Mouse (Mus musculus) midbrain, embryonic 13.5 days (tissue): ENCODE data around the gene Galnt7. TPM values are rescaled to one million over a fixed set of nuclear protein-coding genes. Genes with fewer than 3 reads are reported as not detected.
A peak's percentile ranks its signal among the peaks of the same experiment; 100 is the strongest.

Experiments
- ATAC-seq: fragments of 200-750 bp; cut with Nextera tagmentation; 2 replicates; pipeline ENCODE4 v1.8.0; 2017; ENCODE audit warnings: mild to moderate bottlenecking, moderate TSS enrichment, moderate library complexity
- H3K27ac ChIP-seq: fragments of 300-500 bp; sonication (generic); 2 replicates; pipeline ENCODE4 v1.5.1; 2015; ENCODE audit warnings: inconsistent platforms, mild to moderate bottlenecking, moderate library complexity
- H3K27me3 ChIP-seq: fragments of 300-500 bp; sonication (generic); 2 replicates; pipeline ENCODE4 v1.6.1; 2015; ENCODE audit warnings: mild to moderate bottlenecking, inconsistent platforms
- H3K36me3 ChIP-seq: fragments of 300-500 bp; sonication (generic); 2 replicates; pipeline ENCODE4 v1.6.1; 2015; ENCODE audit warnings: mild to moderate bottlenecking, inconsistent platforms
- H3K4me1 ChIP-seq: fragments of 300-500 bp; sonication (generic); replicated peaks from 2 replicates; pipeline ENCODE4 v1.6.1; 2015; ENCODE audit warnings: inconsistent platforms
- H3K4me2 ChIP-seq: fragments of 300-500 bp; sonication (generic); replicated peaks from 2 replicates; pipeline ENCODE4 v1.6.1; 2015; ENCODE audit warnings: moderate library complexity, mild to moderate bottlenecking, inconsistent platforms
- H3K4me3 ChIP-seq: fragments of 300-500 bp; sonication (generic); replicated peaks from 2 replicates; pipeline ENCODE4 v1.5.1; 2015; ENCODE audit warnings: mild to moderate bottlenecking, inconsistent platforms
- H3K9ac ChIP-seq: fragments of 300-500 bp; sonication (generic); replicated peaks from 2 replicates; pipeline ENCODE4 v1.6.1; 2015; ENCODE audit warnings: mild to moderate bottlenecking, inconsistent platforms
- H3K9me3 ChIP-seq: fragments of 300-500 bp; sonication (generic); 2 replicates; pipeline ENCODE4 v1.6.1; 2016; ENCODE audit warnings: mild to moderate bottlenecking, inconsistent platforms
- WGBS: fragments of 180-500 bp; shearing (Covaris S2); methylation state at CpG from one replicate; pipeline ENCODE4 v1.1.7; 2015; 5-methylcytosine and 5-hydroxymethylcytosine counted together
- polyA plus RNA-seq: library from polyadenylated mRNA; unstranded; fragments of >200 nt; fragmentation: Nextera tagmentation; extraction: Ambion mirVana; gene quantifications from 2 replicates; pipeline ENCODE4 v1.2.1, GENCODE M21; 2015

Gene Galnt7
- polyA plus RNA-seq, 1 experiment from 2014 or later, result 10.8 TPM

GRCm38 (mm10) chr8:57552102-57553032, 100.5 kb downstream of the Galnt7 start:
- Histone ChIP-seq H3K36me3 (no peaks in the 10 kb centered on the region), H3K27me3 (no peaks in the 10 kb centered on the region), H3K4me1 (no peaks in the 10 kb centered on the region), H3K4me2 (no peak overlapping the region), H3K4me3 (no peak overlapping the region), H3K9ac (no peak overlapping the region), H3K27ac (no peak overlapping the region), H3K9me3 (no peaks in the 10 kb centered on the region)
- 90% methylated on average over 14 of the region's 14 CpGs for WGBS
- ATAC-seq, result no peak

DNA sequence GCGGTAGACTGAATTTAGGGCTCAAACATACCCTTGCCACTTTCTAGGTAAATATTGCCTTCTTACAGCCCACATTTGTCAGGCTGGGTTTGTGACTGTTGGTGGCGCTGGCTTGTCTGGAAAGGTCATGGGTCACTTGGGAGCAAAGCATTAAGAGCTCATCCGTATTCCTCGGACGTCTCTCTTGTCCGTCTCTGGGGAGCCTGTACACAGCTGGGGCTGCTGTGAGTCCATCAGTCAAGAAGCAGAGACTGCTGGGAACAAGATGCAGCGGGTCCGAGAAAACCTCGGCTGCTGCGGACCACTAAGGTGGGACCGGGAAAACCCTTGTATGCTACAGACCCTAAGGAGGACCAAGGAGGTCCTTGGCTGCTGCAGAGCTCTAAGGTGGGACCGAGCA, 105.3 kb downstream of the Galnt7 start:
- no peak overlapping the region for H3K4me2 ChIP-seq
- no peaks in the 10 kb centered on the region for H3K9me3 ChIP-seq
- H3K9ac ChIP-seq, result no peak overlapping the region
- ATAC-seq, result no peak
- WGBS, result 65% methylated on average over 12 of the region's 12 CpGs
- H3K36me3 ChIP-seq, result no peaks in the 10 kb centered on the region
- no peaks in the 10 kb centered on the region for H3K27me3 ChIP-seq
- no peak overlapping the region for H3K27ac ChIP-seq
- no peaks in the 10 kb centered on the region for H3K4me1 ChIP-seq
- H3K4me3 ChIP-seq, result no peak overlapping the region

DNA sequence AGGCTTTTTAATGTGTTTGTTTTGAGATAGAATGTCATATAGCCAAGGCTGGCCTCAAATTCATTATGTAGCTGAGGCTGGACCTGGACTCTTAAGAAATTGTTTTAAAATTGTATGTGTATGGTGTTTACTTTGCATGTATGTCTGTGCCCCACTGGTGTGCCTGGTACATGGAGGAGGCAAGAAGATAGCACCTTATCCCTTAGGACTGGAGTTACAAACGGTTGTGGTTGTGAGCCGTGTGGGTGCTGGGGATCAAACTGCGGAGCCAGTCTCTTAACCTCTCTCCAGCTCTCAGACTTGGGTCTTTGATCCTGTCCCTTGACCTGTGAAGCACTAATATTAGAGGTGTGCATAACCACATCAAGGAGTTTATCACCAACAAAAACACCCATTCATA, 106.0 kb downstream of the Galnt7 start:
- no peaks in the 10 kb centered on the region for H3K27me3 ChIP-seq
- H3K36me3 ChIP-seq, result no peaks in the 10 kb centered on the region
- H3K4me1 ChIP-seq, result no peaks in the 10 kb centered on the region
- no peaks in the 10 kb centered on the region for H3K9me3 ChIP-seq
- WGBS, result 80% methylated on average over 3 of the region's 3 CpGs
- H3K4me2 ChIP-seq, result no peak overlapping the region
- no peak for ATAC-seq
- no peak overlapping the region for H3K9ac ChIP-seq
- no peak overlapping the region for H3K4me3 ChIP-seq
- no peak overlapping the region for H3K27ac ChIP-seq

DNA sequence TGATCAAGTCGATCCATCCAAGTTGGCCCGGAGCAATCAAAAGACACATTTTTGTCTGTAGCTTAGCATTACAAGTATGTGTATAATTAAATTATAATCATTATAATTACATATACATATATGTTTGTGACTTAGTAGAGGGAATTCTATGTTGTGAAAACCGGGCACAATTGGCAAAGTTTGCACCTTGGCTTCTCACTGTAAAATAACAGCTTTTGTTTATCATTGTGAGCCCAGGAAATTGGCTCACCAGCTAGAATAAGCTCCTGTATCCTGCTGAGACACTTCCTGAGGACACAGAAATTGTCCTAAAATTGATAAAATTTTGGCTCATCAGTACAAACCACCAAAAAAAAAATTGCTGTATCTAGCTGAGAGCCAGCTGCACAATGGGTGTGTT, 106.4 kb downstream of the Galnt7 start:
- Histone ChIP-seq H3K27ac (no peak overlapping the region), H3K27me3 (no peaks in the 10 kb centered on the region), H3K9ac (no peak overlapping the region), H3K9me3 (no peaks in the 10 kb centered on the region), H3K4me2 (no peak overlapping the region), H3K4me3 (no peak overlapping the region), H3K4me1 (no peaks in the 10 kb centered on the region), H3K36me3 (no peaks in the 10 kb centered on the region)
- no peak for ATAC-seq
- WGBS, result 91% methylated on average over 3 of the region's 3 CpGs

GRCm38 (mm10) chr8:57541405-57541804, 111.4 kb downstream of the Galnt7 start:
- H3K27ac ChIP-seq, result no peak overlapping the region
- no peaks in the 10 kb centered on the region for H3K9me3 ChIP-seq
- H3K4me1 ChIP-seq, result no peaks in the 10 kb centered on the region
- peaks cover 1% of the 10 kb centered on the region for H3K36me3 ChIP-seq
- no peak overlapping the region for H3K4me3 ChIP-seq
- H3K27me3 ChIP-seq, result no peaks in the 10 kb centered on the region
- ATAC-seq, result no peak
- no peak overlapping the region for H3K9ac ChIP-seq
- H3K4me2 ChIP-seq, result no peak overlapping the region
- WGBS, result 91% methylated on average over 9 of the region's 9 CpGs

- WGBS, result 92% methylated on average over 11 of the region's 11 CpGs
- Histone ChIP-seq H3K27ac (no peak overlapping the region), H3K9ac (no peak overlapping the region), H3K27me3 (no peaks in the 10 kb centered on the region), H3K4me3 (no peak overlapping the region), H3K4me2 (no peak overlapping the region), H3K36me3 (peaks cover 6% of the 10 kb centered on the region), H3K4me1 (no peaks in the 10 kb centered on the region), H3K9me3 (no peaks in the 10 kb centered on the region)
- ATAC-seq, result no peak
Measured at GRCm38 (mm10) chr8:57540951-57541350, 111.9 kb downstream of the Galnt7 start.

DNA sequence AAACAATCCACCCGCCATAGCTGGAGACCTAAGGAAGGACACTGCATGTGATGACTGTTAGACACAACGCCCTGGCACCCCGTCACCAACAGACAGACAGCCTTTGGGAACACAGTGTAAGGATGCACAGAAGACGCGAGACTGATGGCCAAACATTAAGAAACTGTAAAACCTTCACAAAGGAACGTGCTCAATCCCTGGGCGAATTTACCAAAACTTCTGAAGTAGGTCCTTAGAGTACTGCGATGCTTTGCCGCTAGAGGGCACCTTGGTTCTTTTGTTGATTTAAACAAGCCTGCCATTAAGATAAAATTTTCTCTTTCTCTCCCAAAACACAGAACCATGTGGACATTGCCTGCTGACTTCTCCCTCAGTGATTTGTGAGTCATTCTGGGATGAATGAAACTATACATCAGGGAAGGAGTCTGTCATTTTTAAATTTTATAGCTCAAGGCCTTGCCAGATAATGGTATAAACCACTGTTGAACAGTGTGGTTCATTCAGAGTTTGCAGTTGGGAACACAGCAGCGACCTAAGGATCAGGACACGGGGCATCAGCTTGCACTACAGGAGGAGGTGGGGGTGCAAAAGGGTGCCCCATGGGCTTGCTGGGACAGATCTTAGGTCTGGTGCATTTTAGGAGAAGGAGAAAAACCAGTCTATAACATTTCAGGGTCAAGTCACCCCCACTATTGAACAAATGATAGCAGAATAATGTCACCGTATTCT, 112.6 kb downstream of the Galnt7 start:
- peaks cover 10% of the 10 kb centered on the region for H3K36me3 ChIP-seq
- no peaks in the 10 kb centered on the region for H3K4me1 ChIP-seq
- peak; percentile 66 for ATAC-seq
- WGBS, result 47% methylated on average over 12 of the region's 12 CpGs
- H3K27ac ChIP-seq, result no peak overlapping the region
- no peak overlapping the region for H3K4me2 ChIP-seq
- no peak overlapping the region for H3K4me3 ChIP-seq
- no peaks in the 10 kb centered on the region for H3K27me3 ChIP-seq
- no peak overlapping the region for H3K9ac ChIP-seq
- H3K9me3 ChIP-seq, result no peaks in the 10 kb centered on the region

- no peak overlapping the region for H3K9ac ChIP-seq
- H3K27me3 ChIP-seq, result no peaks in the 10 kb centered on the region
- no peak overlapping the region for H3K27ac ChIP-seq
- no peak for ATAC-seq
- 88% methylated on average over 7 of the region's 7 CpGs for WGBS
- H3K4me2 ChIP-seq, result no peak overlapping the region
- H3K9me3 ChIP-seq, result no peaks in the 10 kb centered on the region
- H3K36me3 ChIP-seq, result peaks cover 15% of the 10 kb centered on the region
- H3K4me1 ChIP-seq, result no peaks in the 10 kb centered on the region
- no peak overlapping the region for H3K4me3 ChIP-seq
Measured at GRCm38 (mm10) chr8:57538601-57539000, 114.2 kb downstream of the Galnt7 start.

GRCm38 (mm10) chr8:57536167-57536566, 116.7 kb downstream of the Galnt7 start:
- no peak for ATAC-seq
- H3K4me2 ChIP-seq, result no peak overlapping the region
- 93% methylated on average over 6 of the region's 6 CpGs for WGBS
- no peaks in the 10 kb centered on the region for H3K9me3 ChIP-seq
- no peaks in the 10 kb centered on the region for H3K27me3 ChIP-seq
- peaks cover 15% of the 10 kb centered on the region for H3K36me3 ChIP-seq
- H3K4me1 ChIP-seq, result no peaks in the 10 kb centered on the region
- H3K27ac ChIP-seq, result no peak overlapping the region
- no peak overlapping the region for H3K4me3 ChIP-seq
- H3K9ac ChIP-seq, result no peak overlapping the region

GRCm38 (mm10) chr8:57534495-57534894, 118.3 kb downstream of the Galnt7 start:
- H3K4me2 ChIP-seq, result no peak overlapping the region
- H3K27me3 ChIP-seq, result no peaks in the 10 kb centered on the region
- no peak overlapping the region for H3K27ac ChIP-seq
- no peaks in the 10 kb centered on the region for H3K9me3 ChIP-seq
- 81% methylated on average over 4 of the region's 4 CpGs for WGBS
- H3K36me3 ChIP-seq, result peaks cover 15% of the 10 kb centered on the region
- no peak for ATAC-seq
- no peak overlapping the region for H3K9ac ChIP-seq
- H3K4me1 ChIP-seq, result no peaks in the 10 kb centered on the region
- H3K4me3 ChIP-seq, result no peak overlapping the region

DNA sequence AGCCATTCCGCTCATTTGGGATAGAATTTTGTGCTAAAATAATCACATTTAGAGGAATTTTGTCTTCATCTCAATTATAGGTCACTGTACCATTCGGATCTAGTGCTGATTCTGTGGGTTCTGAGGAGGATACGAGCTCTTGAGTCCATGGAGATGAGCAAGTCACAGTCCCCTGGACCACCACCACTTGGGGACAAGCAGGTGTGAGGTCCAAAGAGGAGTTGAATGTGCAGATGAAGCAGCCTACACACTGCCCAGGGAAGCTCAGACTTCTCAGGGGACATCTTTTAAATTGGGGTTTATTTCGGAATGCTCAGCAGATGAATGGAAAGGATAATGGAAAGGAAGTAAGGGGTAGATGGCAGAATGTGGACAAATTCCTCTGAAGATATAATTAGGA, 119.7 kb downstream of the Galnt7 start:
- H3K9me3 ChIP-seq, result no peaks in the 10 kb centered on the region
- no peak overlapping the region for H3K9ac ChIP-seq
- WGBS, result 93% methylated on average over 4 of the region's 4 CpGs
- no peak overlapping the region for H3K4me2 ChIP-seq
- no peak overlapping the region for H3K27ac ChIP-seq
- no peaks in the 10 kb centered on the region for H3K4me1 ChIP-seq
- no peaks in the 10 kb centered on the region for H3K27me3 ChIP-seq
- H3K4me3 ChIP-seq, result no peak overlapping the region
- H3K36me3 ChIP-seq, result peaks cover 15% of the 10 kb centered on the region
- ATAC-seq, result no peak

- H3K4me2 ChIP-seq, result no peak overlapping the region
- no peak overlapping the region for H3K4me3 ChIP-seq
- no peaks in the 10 kb centered on the region for H3K27me3 ChIP-seq
- WGBS, result 61% methylated on average over 2 of the region's 2 CpGs
- no peak overlapping the region for H3K9ac ChIP-seq
- peaks cover 15% of the 10 kb centered on the region for H3K36me3 ChIP-seq
- no peak for ATAC-seq
- no peak overlapping the region for H3K27ac ChIP-seq
- H3K4me1 ChIP-seq, result no peaks in the 10 kb centered on the region
- H3K9me3 ChIP-seq, result no peaks in the 10 kb centered on the region
Measured at GRCm38 (mm10) chr8:57532223-57532622, 120.6 kb downstream of the Galnt7 start.
